Mouse (Mus musculus) erythroblast, embryonic 14.5 days (primary cell): Measurements from ENCODE around the gene Ablim2. TPM values are rescaled to one million over a fixed set of nuclear protein-coding genes. Genes with fewer than 3 reads are reported as not detected.

Source experiments
- H3K27me3 ChIP-seq: 2 replicates; pipeline ENCODE4 v1.6.1; 2012; ENCODE audit warnings: inconsistent platforms; ENCODE audit not compliant: control insufficient read depth
- H3K36me3 ChIP-seq: 2 replicates; pipeline ENCODE4 v1.6.1; 2012; ENCODE audit warnings: mild to moderate bottlenecking, inconsistent platforms; ENCODE audit not compliant: control insufficient read depth
- H3K4me1 ChIP-seq: 2 replicates; pipeline ENCODE4 v1.6.1; 2012; ENCODE audit warnings: inconsistent platforms; ENCODE audit not compliant: control insufficient read depth
- H3K4me3 ChIP-seq: replicated peaks from 2 replicates; pipeline ENCODE3; 2012; ENCODE audit warnings: moderate library complexity, mild to moderate bottlenecking, inconsistent platforms
- H3K9me3 ChIP-seq: 2 replicates; pipeline ENCODE4 v1.6.1; 2012; ENCODE audit warnings: low read length, inconsistent platforms, mixed read lengths; ENCODE audit not compliant: control insufficient read depth
- GATA1 ChIP-seq: IDR thresholded peaks from 2 replicates; pipeline ENCODE4 v1.6.1; 2012; ENCODE audit warnings: low read length, inconsistent platforms, mixed read lengths
- TAL1 ChIP-seq: IDR thresholded peaks from 3 replicates; pipeline ENCODE4 v1.6.1; 2012; ENCODE audit warnings: low read length, inconsistent platforms, mixed read lengths
- polyA plus RNA-seq: library from polyadenylated mRNA; stranded (reverse); fragments of >175 nt; gene quantifications from 2 replicates; pipeline ENCODE4 v1.2.3, GENCODE M21; 2012

Ablim2 gene
- polyA plus RNA-seq, 1 experiment = not detected

- Histone ChIP-seq H3K4me1 (no peaks in the 10 kb centered on the region), H3K27me3 (peaks cover 14% of the 10 kb centered on the region), H3K9me3 (no peaks in the 10 kb centered on the region), H3K36me3 (no peaks in the 10 kb centered on the region), H3K4me3 (no peak overlapping the region)
- TF ChIP-seq GATA1 (no peak), TAL1 (no peak)
Observed at GRCm38 (mm10) chr5:35898994-35899393, 141.3 kb downstream of the Ablim2 start.

DNA sequence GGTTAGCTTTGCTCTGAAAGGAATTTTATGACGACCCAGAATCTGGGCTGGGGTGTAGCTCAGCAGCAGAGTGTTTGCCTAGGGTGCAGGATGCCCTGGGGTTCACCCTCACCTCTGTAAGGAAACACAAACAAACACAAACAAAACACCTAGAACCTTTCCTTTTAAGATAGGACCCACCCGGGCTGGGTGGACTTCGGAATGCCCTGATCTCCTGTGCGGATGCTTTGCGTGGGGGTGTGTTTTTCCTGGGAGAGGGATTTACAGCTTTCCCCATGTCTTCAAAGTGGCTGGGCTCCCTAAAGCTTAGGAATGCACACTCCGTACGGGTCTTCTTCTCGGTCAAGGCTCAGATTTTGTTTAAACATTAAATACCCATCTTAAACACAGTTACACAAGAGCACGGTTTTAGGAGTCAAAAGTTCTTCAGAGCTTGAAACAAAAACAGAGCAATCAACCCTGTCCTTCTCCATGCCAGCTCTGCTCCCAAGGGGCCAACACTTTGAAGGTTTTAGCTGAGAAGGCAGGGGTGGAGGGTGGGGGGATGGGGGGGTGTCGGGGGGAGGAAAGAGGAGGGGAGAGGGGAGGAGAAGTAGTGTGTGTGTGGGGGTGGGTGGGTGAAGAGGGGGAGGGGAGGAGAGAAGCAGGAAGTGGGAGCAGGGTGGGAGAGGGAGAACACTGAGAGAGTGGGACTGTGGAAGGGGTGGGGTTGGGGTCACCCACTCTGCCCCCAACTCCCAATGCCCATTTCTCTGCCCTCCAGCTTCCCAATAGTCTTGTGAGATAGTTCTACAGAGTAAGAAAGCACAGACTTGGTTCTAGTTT is 142.9 kb downstream of the Ablim2 start:
- Histone ChIP-seq H3K27me3 (no peaks in the 10 kb centered on the region), H3K9me3 (no peaks in the 10 kb centered on the region), H3K36me3 (no peaks in the 10 kb centered on the region), H3K4me1 (no peaks in the 10 kb centered on the region), H3K4me3 (no peak overlapping the region)
- no peak for TF ChIP-seq GATA1
- no peak for TF ChIP-seq TAL1

DNA sequence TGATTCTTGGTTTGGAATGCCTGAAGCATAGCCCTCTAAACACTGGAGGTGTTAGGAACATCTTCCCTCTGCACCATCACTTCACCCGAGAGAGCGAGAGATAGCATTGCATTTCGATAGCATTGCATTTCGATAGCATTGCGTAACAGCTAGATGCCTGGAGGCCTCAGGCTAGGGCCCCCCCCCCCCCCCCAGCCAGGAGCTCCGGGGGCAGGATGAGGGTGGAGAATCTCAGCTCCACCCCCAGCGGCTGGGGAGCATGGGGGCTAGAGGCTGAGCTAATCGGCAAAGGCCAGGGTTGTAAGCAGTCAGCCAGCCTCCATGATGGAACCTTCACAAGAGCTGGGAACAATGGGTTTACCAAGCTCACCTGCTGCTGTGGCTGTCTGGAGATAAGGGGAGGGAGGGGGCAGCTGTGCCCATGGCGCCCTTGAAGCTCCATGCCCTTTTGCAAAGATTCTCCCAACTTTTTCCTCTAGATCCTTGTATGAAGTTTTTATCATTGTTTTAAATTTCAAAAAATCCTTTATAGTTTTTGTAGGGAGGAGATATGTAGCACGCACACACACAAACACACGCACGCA is 143.6 kb downstream of the Ablim2 start:
- Histone ChIP-seq H3K9me3 (no peaks in the 10 kb centered on the region), H3K27me3 (no peaks in the 10 kb centered on the region), H3K4me3 (no peak overlapping the region), H3K36me3 (no peaks in the 10 kb centered on the region), H3K4me1 (no peaks in the 10 kb centered on the region)
- TF ChIP-seq TAL1 (no peak), GATA1 (no peak)

GRCm38 (mm10) chr5:35903456-35903855 is 145.8 kb downstream of the Ablim2 start:
- H3K36me3 ChIP-seq = no peaks in the 10 kb centered on the region
- no peaks in the 10 kb centered on the region for H3K9me3 ChIP-seq
- TF ChIP-seq TAL1 (no peak), GATA1 (no peak)
- H3K4me1 ChIP-seq = no peaks in the 10 kb centered on the region
- H3K4me3 ChIP-seq = no peak overlapping the region
- no peaks in the 10 kb centered on the region for H3K27me3 ChIP-seq

- Histone ChIP-seq H3K9me3 (no peaks in the 10 kb centered on the region), H3K36me3 (no peaks in the 10 kb centered on the region), H3K4me3 (no peak overlapping the region), H3K27me3 (no peaks in the 10 kb centered on the region), H3K4me1 (no peaks in the 10 kb centered on the region)
- TF ChIP-seq GATA1 (no peak), TAL1 (no peak)
Observed at GRCm38 (mm10) chr5:35905283-35905682, 147.6 kb downstream of the Ablim2 start.

- Histone ChIP-seq H3K4me1 (no peaks in the 10 kb centered on the region), H3K27me3 (no peaks in the 10 kb centered on the region), H3K36me3 (no peaks in the 10 kb centered on the region), H3K9me3 (no peaks in the 10 kb centered on the region), H3K4me3 (no peak overlapping the region)
- no peak for TF ChIP-seq GATA1
- TF ChIP-seq TAL1 = no peak
Observed at GRCm38 (mm10) chr5:35907090-35907489, 149.4 kb downstream of the Ablim2 start.

DNA sequence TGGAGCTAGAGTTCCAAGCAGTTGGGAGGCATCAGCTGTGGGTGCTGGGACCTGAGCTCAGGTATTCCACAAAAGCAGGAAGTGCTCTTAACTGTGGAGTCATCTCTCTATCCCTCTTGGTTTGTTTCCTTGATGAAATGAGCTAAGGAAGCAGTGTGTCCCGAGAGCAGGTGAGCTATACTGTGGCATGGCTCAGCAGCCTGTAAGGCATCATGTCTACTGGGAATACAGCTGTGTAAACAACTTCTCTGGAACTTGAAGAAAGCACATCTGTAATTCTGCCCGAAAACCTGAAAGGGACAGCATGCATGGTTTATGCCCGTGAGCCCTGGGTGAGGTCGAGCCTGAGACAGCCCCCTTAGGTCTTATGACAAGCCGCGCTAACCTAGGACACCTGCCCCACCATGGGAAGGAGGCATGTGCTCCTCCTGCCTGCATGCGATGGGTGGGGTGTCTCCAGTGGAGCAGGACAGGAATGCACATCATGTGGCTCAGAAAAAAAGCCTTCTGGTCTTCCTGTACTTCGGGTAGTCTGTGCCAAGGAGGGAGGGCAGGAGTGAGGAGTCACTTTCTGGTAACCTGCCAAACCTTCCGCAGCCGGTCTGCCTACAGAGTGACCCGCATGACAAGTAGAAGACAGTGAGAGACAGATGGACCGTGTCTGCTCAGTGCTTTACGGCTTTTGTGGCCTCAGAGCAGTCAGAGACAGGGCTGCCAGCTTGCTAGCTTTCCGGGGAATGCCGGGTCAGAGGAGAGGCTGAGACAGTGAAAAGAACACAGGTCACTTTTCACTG is 150.2 kb downstream of the Ablim2 start:
- Histone ChIP-seq H3K27me3 (no peaks in the 10 kb centered on the region), H3K36me3 (no peaks in the 10 kb centered on the region), H3K9me3 (no peaks in the 10 kb centered on the region), H3K4me3 (no peak overlapping the region), H3K4me1 (no peaks in the 10 kb centered on the region)
- TF ChIP-seq TAL1 (no peak), GATA1 (no peak)

GRCm38 (mm10) chr5:35908626-35909443 is 151.2 kb downstream of the Ablim2 start:
- Histone ChIP-seq H3K4me3 (no peak overlapping the region), H3K4me1 (no peaks in the 10 kb centered on the region), H3K9me3 (no peaks in the 10 kb centered on the region), H3K27me3 (no peaks in the 10 kb centered on the region), H3K36me3 (no peaks in the 10 kb centered on the region)
- TF ChIP-seq GATA1 (no peak), TAL1 (no peak)
